Mouse (Mus musculus): Measurements from ENCODE around the gene Nktr. TPM values are rescaled to one million over a fixed set of nuclear protein-coding genes. Genes with fewer than 3 reads are reported as not detected.
A peak's percentile ranks its signal among the peaks of the same experiment; 100 is the strongest.

Nktr gene
- total and polyA plus RNA-seq, 2 experiments from 2014 or later, result 43.2 to 97.3 TPM

DNA sequence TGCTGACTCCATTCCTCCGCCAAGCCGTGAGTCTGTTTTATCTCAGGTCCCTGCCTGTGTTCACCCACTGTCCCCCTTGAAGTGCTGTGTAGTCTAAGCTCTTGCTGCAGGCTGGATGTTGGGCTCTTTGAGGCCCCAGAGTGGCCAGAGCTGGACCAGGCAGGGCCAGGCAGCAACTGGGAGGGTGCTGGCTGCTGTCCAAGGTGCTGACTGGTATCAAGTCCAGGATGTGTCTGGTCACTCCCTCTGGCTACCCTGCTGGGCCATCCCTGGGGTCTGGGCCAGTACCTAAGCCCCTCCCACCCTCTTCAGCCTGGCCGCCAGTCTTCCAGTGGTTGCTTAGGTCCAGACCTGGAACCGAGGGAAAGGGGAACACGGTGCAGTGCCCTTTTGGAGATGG is 72.2 kb downstream of the Nktr start:
- 17% methylated on average over 5 of the region's 5 CpGs for WGBS
- H3K9me3 ChIP-seq (ENCODE audit: low read length), result no peaks in the 10 kb centered on the region
- no peak for ATAC-seq

DNA sequence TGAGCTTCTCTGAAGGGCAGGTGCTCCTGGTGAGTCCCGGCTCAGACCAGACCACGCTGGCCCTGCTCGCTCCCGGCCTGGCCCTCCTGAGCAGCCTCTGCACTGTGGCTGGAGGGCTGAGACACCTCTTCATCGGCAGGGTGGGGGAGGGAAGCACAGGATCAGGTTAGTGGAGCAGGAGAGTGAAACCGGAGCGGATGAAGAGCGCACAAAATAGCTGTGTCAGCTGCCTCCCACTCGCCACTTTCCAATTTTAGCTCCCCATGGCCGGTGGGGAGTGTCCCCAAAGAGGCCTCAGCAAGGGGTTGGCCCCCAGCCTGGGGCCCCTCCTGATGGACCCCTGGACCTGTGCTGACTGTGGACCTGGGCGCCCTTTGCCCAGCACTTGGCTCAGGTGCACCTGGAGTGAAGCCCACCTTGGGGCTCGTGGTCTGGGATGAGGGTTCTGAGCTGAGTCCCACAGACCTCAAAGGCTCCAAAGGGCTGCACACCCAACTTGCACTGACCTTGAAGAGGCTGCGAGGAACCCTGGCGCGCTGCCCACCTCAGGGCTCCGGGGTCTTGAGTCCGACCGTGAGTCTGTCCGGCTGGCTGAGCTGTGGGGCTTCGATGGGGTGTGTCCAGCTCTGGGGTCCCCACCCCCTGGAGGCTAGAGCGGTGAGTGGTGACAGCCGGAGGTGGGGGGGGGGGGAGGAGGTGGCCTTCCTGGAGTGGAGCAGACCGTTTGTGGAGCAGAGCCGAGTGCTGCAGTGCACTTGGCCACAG is 73.0 kb downstream of the Nktr start, which contains the start of gene Hhatl:
TSS of gene Hhatl (minus strand) at position 751 of the 765 bp plus-strand sequence.
- Histone ChIP-seq H3K9me3 (ENCODE audit: low read length) (no peaks in the 10 kb centered on the region), H3K9ac (no peak within 1 kb of the TSS), H3K4me1 (ENCODE audit: insufficient read depth) (no peaks in the 10 kb centered on the region), H3K27ac (ENCODE audit: low read depth, low read length) (no peak within 1 kb of the TSS), H3K36me3 (ENCODE audit: insufficient read depth) (no peaks in the 10 kb centered on the region), H3K4me2 (ENCODE audit: low read depth) (no peak within 1 kb of the TSS), H3K4me3 (ENCODE audit: low read depth, low read length) (no peak within 1 kb of the TSS), H3K27me3 (ENCODE audit: insufficient read depth, low read length) (no peaks in the 10 kb centered on the region)
- DNase-seq (no peak), ATAC-seq (no peak)
- no peak for TF ChIP-seq CTCF (IDR thresholded peaks at IDR 0.05; ENCODE audit: low read depth)
- 46% methylated on average over 24 of the region's 24 CpGs for WGBS

More for the DNA sequence above, 72.2 kb downstream of the Nktr start:
- H3K27ac ChIP-seq (ENCODE audit: low read depth, low read length), result no peak overlapping the region
- no peak overlapping the region for H3K9ac ChIP-seq
- H3K4me2 ChIP-seq (ENCODE audit: low read depth), result no peak overlapping the region
- no peaks in the 10 kb centered on the region for H3K27me3 ChIP-seq (ENCODE audit: insufficient read depth, low read length)
- no peak overlapping the region for H3K4me3 ChIP-seq (ENCODE audit: low read depth, low read length)
- DNase-seq, result no peak
- no peaks in the 10 kb centered on the region for H3K4me1 ChIP-seq (ENCODE audit: insufficient read depth)
- no peak for TF ChIP-seq CTCF (IDR thresholded peaks at IDR 0.05; ENCODE audit: low read depth)
- H3K36me3 ChIP-seq (ENCODE audit: insufficient read depth), result no peaks in the 10 kb centered on the region

DNA sequence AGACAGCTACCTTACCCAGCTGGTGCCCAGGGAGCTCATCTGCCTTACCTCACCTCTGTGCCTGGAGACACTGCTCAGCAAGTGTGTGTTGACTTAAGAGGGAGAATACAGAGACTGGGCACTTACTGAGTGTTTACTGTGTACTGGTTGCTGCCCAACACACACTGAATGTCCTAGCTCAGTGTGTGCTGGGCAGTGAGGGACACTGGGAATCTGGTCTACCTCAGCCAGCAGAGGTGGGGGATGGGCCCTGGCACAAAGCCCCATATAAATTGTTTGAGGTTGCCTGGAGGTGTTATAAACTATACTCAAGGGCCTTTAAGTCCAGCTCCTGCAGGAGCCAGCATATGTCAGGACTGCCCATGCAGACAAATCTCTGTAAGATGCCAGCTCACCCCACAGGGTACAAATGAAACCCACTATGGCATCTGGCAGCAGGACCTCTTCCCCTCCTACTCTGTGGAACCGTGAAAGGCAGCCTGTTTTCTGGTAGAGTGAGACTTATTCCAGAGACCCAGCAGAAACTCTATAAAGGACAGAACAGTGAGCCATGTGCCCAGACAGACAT is 76.1 kb downstream of the Nktr start:
- ATAC-seq, result 0 out of 2 replicates have a peak, but pooled peaks have one; percentile 34

DNA sequence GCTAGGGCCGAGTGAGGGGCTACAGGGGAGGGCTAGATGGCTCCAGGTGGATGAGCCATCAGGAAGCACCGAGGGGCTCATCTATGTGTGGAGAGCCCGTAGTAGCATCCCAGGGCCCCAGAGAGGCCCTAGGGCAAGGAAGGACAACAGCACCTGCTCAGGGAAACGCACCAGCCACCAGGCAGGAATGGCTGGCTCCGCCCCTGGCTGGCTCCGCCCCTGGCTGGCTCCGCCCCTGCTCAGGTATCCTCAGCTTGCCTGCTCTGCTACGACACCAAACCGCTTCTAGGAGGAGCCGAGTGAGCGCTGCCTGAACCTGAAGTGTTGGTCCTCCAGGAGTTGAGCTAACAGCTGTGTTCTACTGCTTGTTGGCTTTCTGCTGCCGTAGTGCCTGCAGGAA is 78.8 kb downstream of the Nktr start:
- peak; percentile 12; the same call in 1 of the 2 replicates for ATAC-seq
- TF ChIP-seq CTCF (IDR thresholded peaks at IDR 0.05; ENCODE audit: low read depth), result no peak
- H3K4me3 ChIP-seq (ENCODE audit: low read depth, low read length), result no peak overlapping the region
- no peak overlapping the region for H3K9ac ChIP-seq
- no peak for DNase-seq
- H3K36me3 ChIP-seq (ENCODE audit: insufficient read depth), result no peaks in the 10 kb centered on the region
- H3K27ac ChIP-seq (ENCODE audit: low read depth, low read length), result no peak overlapping the region
- H3K4me2 ChIP-seq (ENCODE audit: low read depth), result no peak overlapping the region
- 26% methylated on average over 12 of the region's 12 CpGs for WGBS
- H3K9me3 ChIP-seq (ENCODE audit: low read length), result no peaks in the 10 kb centered on the region
- H3K4me1 ChIP-seq (ENCODE audit: insufficient read depth), result no peaks in the 10 kb centered on the region
- H3K27me3 ChIP-seq (ENCODE audit: insufficient read depth, low read length), result no peaks in the 10 kb centered on the region

More for the DNA sequence above, 76.1 kb downstream of the Nktr start:
- no peaks in the 10 kb centered on the region for H3K27me3 ChIP-seq (ENCODE audit: insufficient read depth, low read length)
- no peak for DNase-seq
- no peak overlapping the region for H3K4me3 ChIP-seq (ENCODE audit: low read depth, low read length)
- 35% methylated on average over 1 of the region's 1 CpGs for WGBS
- TF ChIP-seq CTCF (IDR thresholded peaks at IDR 0.05; ENCODE audit: low read depth), result no peak
- no peak overlapping the region for H3K9ac ChIP-seq
- no peaks in the 10 kb centered on the region for H3K4me1 ChIP-seq (ENCODE audit: insufficient read depth)
- H3K4me2 ChIP-seq (ENCODE audit: low read depth), result no peak overlapping the region
- no peak overlapping the region for H3K27ac ChIP-seq (ENCODE audit: low read depth, low read length)
- H3K36me3 ChIP-seq (ENCODE audit: insufficient read depth), result no peaks in the 10 kb centered on the region
- no peaks in the 10 kb centered on the region for H3K9me3 ChIP-seq (ENCODE audit: low read length)

DNA sequence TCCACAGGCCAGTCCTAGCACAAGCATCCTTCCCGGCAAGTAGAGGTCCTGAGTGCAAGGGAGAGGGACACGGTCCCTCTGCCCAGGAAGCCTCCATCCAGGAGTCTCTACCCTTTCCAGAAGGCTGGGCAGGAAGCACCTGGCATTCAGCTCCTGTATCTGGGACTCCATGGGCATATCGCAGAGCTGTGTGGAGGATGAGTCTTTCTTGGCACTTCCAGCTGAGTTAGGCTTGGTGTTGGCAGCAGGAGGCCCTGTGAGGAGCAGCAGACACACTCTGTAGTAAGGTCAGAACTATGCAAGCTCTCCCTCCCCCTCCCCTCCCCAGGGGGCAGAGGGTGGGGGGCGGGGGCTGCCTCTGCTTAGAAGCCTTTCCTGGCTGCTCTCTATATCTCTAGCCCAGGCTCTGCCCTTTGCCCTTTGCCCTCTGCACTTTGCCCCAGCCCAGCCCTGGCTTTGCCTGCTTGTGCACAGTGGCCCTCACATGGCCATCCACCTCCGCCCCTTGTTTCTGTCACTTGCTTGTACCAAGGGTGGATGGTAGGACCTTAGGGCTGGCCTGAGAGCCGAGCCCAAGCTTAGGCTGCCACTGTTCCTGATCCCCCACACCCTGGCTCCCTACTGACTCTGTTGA is 80.0 kb downstream of the Nktr start:
- H3K36me3 ChIP-seq (ENCODE audit: insufficient read depth), result no peaks in the 10 kb centered on the region
- H3K4me2 ChIP-seq (ENCODE audit: low read depth), result no peak overlapping the region
- no peak for DNase-seq
- H3K9ac ChIP-seq, result no peak overlapping the region
- no peaks in the 10 kb centered on the region for H3K4me1 ChIP-seq (ENCODE audit: insufficient read depth)
- 52% methylated on average over 6 of the region's 6 CpGs for WGBS
- no peak overlapping the region for H3K27ac ChIP-seq (ENCODE audit: low read depth, low read length)
- H3K4me3 ChIP-seq (ENCODE audit: low read depth, low read length), result no peak overlapping the region
- ATAC-seq, result no peak
- H3K27me3 ChIP-seq (ENCODE audit: insufficient read depth, low read length), result no peaks in the 10 kb centered on the region
- no peaks in the 10 kb centered on the region for H3K9me3 ChIP-seq (ENCODE audit: low read length)
- TF ChIP-seq CTCF (IDR thresholded peaks at IDR 0.05; ENCODE audit: low read depth), result no peak

DNA sequence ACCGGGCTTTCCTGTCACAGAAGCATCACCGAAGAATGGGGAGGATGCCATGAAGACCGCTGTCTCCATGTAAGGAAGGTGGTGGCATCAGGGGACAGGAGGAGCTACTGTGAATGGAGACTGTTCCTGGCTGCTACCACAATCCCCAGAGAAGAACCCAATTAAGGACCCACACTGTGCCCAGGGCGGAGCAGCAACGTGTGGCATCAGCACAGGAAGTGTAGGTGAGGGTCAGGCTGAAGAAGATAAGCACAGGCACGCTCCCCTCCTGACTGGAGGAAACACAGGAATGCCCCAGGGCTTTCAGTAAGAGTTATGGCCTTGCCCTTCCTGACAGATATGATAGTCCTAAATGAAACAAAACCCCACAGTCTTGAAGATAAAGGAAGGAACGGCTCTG is 83.8 kb downstream of the Nktr start:
- WGBS, result 82% methylated on average over 7 of the region's 7 CpGs
- Histone ChIP-seq H3K4me3 (ENCODE audit: low read depth, low read length) (no peak overlapping the region), H3K4me2 (ENCODE audit: low read depth) (no peak overlapping the region), H3K4me1 (ENCODE audit: insufficient read depth) (no peaks in the 10 kb centered on the region), H3K27me3 (ENCODE audit: insufficient read depth, low read length) (no peaks in the 10 kb centered on the region), H3K27ac (ENCODE audit: low read depth, low read length) (no peak overlapping the region), H3K9me3 (ENCODE audit: low read length) (no peaks in the 10 kb centered on the region), H3K36me3 (ENCODE audit: insufficient read depth) (no peaks in the 10 kb centered on the region), H3K9ac (no peak overlapping the region)
- DNase-seq (no peak), ATAC-seq (no peak)
- no peak for TF ChIP-seq CTCF (IDR thresholded peaks at IDR 0.05; ENCODE audit: low read depth)

Other genes with a start within 250 kb of the Nktr start
- gene Cck, start 223.5 kb upstream of the Nktr start, total RNA-seq (2014; rRNA removed), result 150 and 194 TPM in 2 replicates
- 172 and 174 TPM in 2 replicates for gene Cck, start 223.5 kb upstream of the Nktr start, polyA plus RNA-seq (2015; fragmentation: Nextera tagmentation; extraction: Ambion mirVana)
- gene Lyzl4, start 77.1 kb upstream of the Nktr start, total RNA-seq (2014; rRNA removed), result 0.46 TPM in 1 of 2 replicates, not detected in the other
- 0.25 TPM in 1 of 2 replicates, not detected in the other for gene Lyzl4, start 77.1 kb upstream of the Nktr start, polyA plus RNA-seq (2015; fragmentation: Nextera tagmentation; extraction: Ambion mirVana)
- 0.48 and 1.5 TPM in 2 replicates for gene Vipr1, start 76.5 kb upstream of the Nktr start, total RNA-seq (2014; rRNA removed)
- 0.34 and 0.89 TPM in 2 replicates for gene Vipr1, start 76.5 kb upstream of the Nktr start, polyA plus RNA-seq (2015; fragmentation: Nextera tagmentation; extraction: Ambion mirVana)
- gene Sec22c, start 13.7 kb upstream of the Nktr start, total RNA-seq (2014; rRNA removed), result 21.2 and 24.8 TPM in 2 replicates
- 22.2 and 36.3 TPM in 2 replicates for gene Sec22c, start 13.7 kb upstream of the Nktr start, polyA plus RNA-seq (2015; fragmentation: Nextera tagmentation; extraction: Ambion mirVana)
- gene Ss18l2, start 8.8 kb upstream of the Nktr start, total RNA-seq (2014; rRNA removed), result 69.5 and 104 TPM in 2 replicates
- gene Ss18l2, start 8.8 kb upstream of the Nktr start, polyA plus RNA-seq (2015; fragmentation: Nextera tagmentation; extraction: Ambion mirVana), result 185 and 241 TPM in 2 replicates
- gene Zfp651, start 40.2 kb downstream of the Nktr start, total RNA-seq (2014; rRNA removed), result 44.6 and 48.8 TPM in 2 replicates
- 16.3 and 17.5 TPM in 2 replicates for gene Zfp651, start 40.2 kb downstream of the Nktr start, polyA plus RNA-seq (2015; fragmentation: Nextera tagmentation; extraction: Ambion mirVana)
- 2.7 and 2.8 TPM in 2 replicates for gene Klhl40, start 58.4 kb downstream of the Nktr start, total RNA-seq (2014; rRNA removed)
- gene Klhl40, start 58.4 kb downstream of the Nktr start, polyA plus RNA-seq (2015; fragmentation: Nextera tagmentation; extraction: Ambion mirVana), result 1.7 and 2.0 TPM in 2 replicates
- gene Hhatl, start 73.3 kb downstream of the Nktr start, total RNA-seq (2014; rRNA removed), result 0.15 and 1.2 TPM in 2 replicates
- 0.15 and 0.39 TPM in 2 replicates for gene Hhatl, start 73.3 kb downstream of the Nktr start, polyA plus RNA-seq (2015; fragmentation: Nextera tagmentation; extraction: Ambion mirVana)
- gene Ccdc13, start 120.3 kb downstream of the Nktr start, total RNA-seq (2014; rRNA removed), result 4.3 and 5.2 TPM in 2 replicates
- gene Ccdc13, start 120.3 kb downstream of the Nktr start, polyA plus RNA-seq (2015; fragmentation: Nextera tagmentation; extraction: Ambion mirVana), result 3.6 and 4.7 TPM in 2 replicates
- 35.1 and 35.9 TPM in 2 replicates for gene Higd1a, start 139.2 kb downstream of the Nktr start, total RNA-seq (2014; rRNA removed)
- gene Higd1a, start 139.2 kb downstream of the Nktr start, polyA plus RNA-seq (2015; fragmentation: Nextera tagmentation; extraction: Ambion mirVana), result 134 and 146 TPM in 2 replicates
- 2.1 TPM in 2 replicates for gene Ackr2, start 179.2 kb downstream of the Nktr start, total RNA-seq (2014; rRNA removed)
- gene Ackr2, start 179.2 kb downstream of the Nktr start, polyA plus RNA-seq (2015; fragmentation: Nextera tagmentation; extraction: Ambion mirVana), result 0.84 and 1.4 TPM in 2 replicates
- not detected in 2 replicates for gene Cyp8b1, start 197.1 kb downstream of the Nktr start, total RNA-seq (2014; rRNA removed)
- not detected in 2 replicates for gene Cyp8b1, start 197.1 kb downstream of the Nktr start, polyA plus RNA-seq (2015; fragmentation: Nextera tagmentation; extraction: Ambion mirVana)
- gene Fam198a, start 231.8 kb downstream of the Nktr start, total RNA-seq (2014; rRNA removed), result 2.5 and 5.7 TPM in 2 replicates
- gene Fam198a, start 231.8 kb downstream of the Nktr start, polyA plus RNA-seq (2015; fragmentation: Nextera tagmentation; extraction: Ambion mirVana), result 1.3 and 1.6 TPM in 2 replicates